Mouse (Mus musculus) CH12.LX (cell line): Measurements from ENCODE around the gene Ptprm. TPM values are rescaled to one million over a fixed set of nuclear protein-coding genes. Genes with fewer than 3 reads are reported as not detected.

ENCODE experiments used
- DNase-seq: peaks from one replicate; pipeline ENCODE4 v3.0.0-alpha.2; 2013; ENCODE audit errors: extremely low read depth
- H3K27ac ChIP-seq: 2 replicates; pipeline ENCODE4 v1.5.1; 2012; ENCODE audit warnings: low read depth, mild to moderate bottlenecking, control low read depth, moderate library complexity; ENCODE audit not compliant: insufficient read depth
- H3K27me3 ChIP-seq: replicated peaks from 2 replicates; pipeline ENCODE3; 2012; ENCODE audit warnings: inconsistent platforms
- H3K36me3 ChIP-seq, 2 experiments: replicated peaks in 1 of 2; 2 replicates each; pipeline versions ENCODE3 to v1.6.1; 2012; ENCODE audit warnings: inconsistent platforms in 1 of 2, low read length in 1 of 2, mild to moderate bottlenecking in 1 of 2, mixed read lengths in 1 of 2, moderate library complexity in 1 of 2; ENCODE audit not compliant: control insufficient read depth in 1 of 2, insufficient read depth in 1 of 2
- H3K4me1 ChIP-seq, 2 experiments: 2 replicates each; pipeline ENCODE4 v1.6.1; 2012; ENCODE audit warnings: inconsistent platforms in 1 of 2, moderate library complexity in 1 of 2; ENCODE audit not compliant: insufficient read depth in 2 of 2, control insufficient read depth in 1 of 2
- H3K4me2 ChIP-seq: 2 replicates; pipeline ENCODE4 v1.6.1; 2012; ENCODE audit warnings: low read depth, mild to moderate bottlenecking, control low read depth; ENCODE audit not compliant: poor library complexity, insufficient read depth, severe bottlenecking
- H3K4me3 ChIP-seq, 3 experiments: fragments of 150-350 bp in 1 of 3; sonication (generic) in 1 of 3; replicated peaks in 1 of 3; 2 replicates each; pipeline versions ENCODE3 to v1.5.1; 2011 to 2012; ENCODE audit warnings: low read depth in 2 of 3, low read length in 2 of 3, mild to moderate bottlenecking in 2 of 3, moderate library complexity in 2 of 3, control low read depth in 1 of 3, improper control_type of control experiment in 1 of 3, inconsistent platforms in 1 of 3, mixed read lengths in 1 of 3; ENCODE audit not compliant: poor library complexity in 1 of 3
- H3K79me2 ChIP-seq: replicated peaks from 2 replicates; pipeline ENCODE4 v1.6.1; 2012; ENCODE audit warnings: mild to moderate bottlenecking, moderate library complexity; ENCODE audit not compliant: control insufficient read depth, poor library complexity, insufficient read depth, severe bottlenecking; ENCODE audit errors: extremely low read depth
- H3K9ac ChIP-seq: 2 replicates; pipeline ENCODE4 v1.6.1; 2012; ENCODE audit warnings: low read depth, mild to moderate bottlenecking, control low read depth, moderate library complexity; ENCODE audit not compliant: insufficient read depth
- H3K9me3 ChIP-seq: replicated peaks from 2 replicates; pipeline ENCODE3; 2012; ENCODE audit warnings: low read length, inconsistent platforms, mixed read lengths
- CHD1 ChIP-seq: IDR thresholded peaks from 2 replicates; pipeline ENCODE4 v1.6.1; 2012; ENCODE audit warnings: low read depth, low read length, improper control_type of control experiment, inconsistent platforms
- CHD2 ChIP-seq: IDR thresholded peaks from 2 replicates; pipeline ENCODE4 v1.6.1; 2011; ENCODE audit warnings: low read length, improper control_type of control experiment
- ELF1 ChIP-seq: IDR thresholded peaks from 2 replicates; pipeline ENCODE4 v1.6.1; 2014; ENCODE audit warnings: low read depth, mild to moderate bottlenecking, inconsistent platforms, low read length, improper control_type of control experiment
- ETS1 ChIP-seq: conservative IDR thresholded peaks from 2 replicates; pipeline ENCODE4 v1.6.1; 2012; ENCODE audit warnings: low read depth, mild to moderate bottlenecking, inconsistent platforms, low read length, improper control_type of control experiment, moderate library complexity
- HCFC1 ChIP-seq: IDR thresholded peaks from 2 replicates; pipeline ENCODE4 v1.6.1; 2012; ENCODE audit warnings: low read depth, mild to moderate bottlenecking, inconsistent platforms, low read length, improper control_type of control experiment
- JUND ChIP-seq: conservative IDR thresholded peaks from 2 replicates; pipeline ENCODE4 v1.6.1; 2011; ENCODE audit warnings: low read depth, low read length, improper control_type of control experiment
- MAZ ChIP-seq: IDR thresholded peaks from 2 replicates; pipeline ENCODE4 v1.6.1; 2012; ENCODE audit warnings: low read depth, mild to moderate bottlenecking, inconsistent platforms, low read length, improper control_type of control experiment, moderate library complexity
- MEF2A ChIP-seq: IDR thresholded peaks from 2 replicates; pipeline ENCODE4 v1.6.1; 2014; ENCODE audit warnings: low read depth, mild to moderate bottlenecking, inconsistent platforms, low read length, improper control_type of control experiment, borderline replicate concordance
- MYC ChIP-seq: IDR thresholded peaks from 2 replicates; pipeline ENCODE4 v1.6.1; 2011; ENCODE audit warnings: low read depth, mild to moderate bottlenecking, improper control_type of control experiment, low read length
- PAX5 ChIP-seq: IDR thresholded peaks from 2 replicates; pipeline ENCODE4 v1.6.1; 2012; ENCODE audit warnings: low read length, inconsistent platforms, mixed read lengths
- POLR2A ChIP-seq: IDR thresholded peaks from 2 replicates; pipeline ENCODE4 v1.6.1; 2011; ENCODE audit warnings: low read depth, mild to moderate bottlenecking, improper control_type of control experiment, low read length
- POLR2AphosphoS2 ChIP-seq: IDR thresholded peaks from 2 replicates; pipeline ENCODE4 v1.6.1; 2011; ENCODE audit warnings: low read depth, low read length, improper control_type of control experiment
- RAD21 ChIP-seq: IDR thresholded peaks from 2 replicates; pipeline ENCODE4 v1.6.1; 2011; ENCODE audit warnings: low read depth, mild to moderate bottlenecking, low read length, improper control_type of control experiment, moderate library complexity
- RCOR1 ChIP-seq: conservative IDR thresholded peaks from 2 replicates; pipeline ENCODE4 v1.6.1; 2012; ENCODE audit warnings: low read depth, mild to moderate bottlenecking, inconsistent platforms, low read length, improper control_type of control experiment
- SMC3 ChIP-seq: IDR thresholded peaks from 2 replicates; pipeline ENCODE4 v1.6.1; 2011; ENCODE audit warnings: low read depth, low read length, improper control_type of control experiment
- USF1 ChIP-seq: IDR thresholded peaks from 2 replicates; pipeline ENCODE4 v1.6.1; 2014; ENCODE audit warnings: low read depth, mild to moderate bottlenecking, inconsistent platforms, low read length, improper control_type of control experiment
- USF2 ChIP-seq: conservative IDR thresholded peaks from 2 replicates; pipeline ENCODE4 v1.6.1; 2011; ENCODE audit warnings: low read depth, low read length, improper control_type of control experiment
- ZC3H11A ChIP-seq: IDR thresholded peaks from 2 replicates; pipeline ENCODE4 v1.6.1; 2012; ENCODE audit warnings: low read depth, mild to moderate bottlenecking, inconsistent platforms, low read length, improper control_type of control experiment
- ZMIZ1 ChIP-seq: IDR thresholded peaks from 2 replicates; pipeline ENCODE4 v1.6.1; 2012; ENCODE audit warnings: low read depth, mild to moderate bottlenecking, inconsistent platforms, low read length, improper control_type of control experiment
- ZNF384 ChIP-seq: IDR thresholded peaks from 2 replicates; pipeline ENCODE4 v1.6.1; 2012; ENCODE audit warnings: low read depth, low read length, improper control_type of control experiment, inconsistent platforms
- dilution Hi-C: fragments of 300-500 bp; cut with MboI; formaldehyde crosslinking; loops from 2 replicates; pipeline ENCODE4 v1.14.3; 2020; ENCODE audit warnings: low sequenced_read_pairs; ENCODE audit not compliant: extremely low pct_unique_long_range_greater_than_20kb, extremely low pct_ligation_motif_present
- in situ Hi-C: fragments of 300-500 bp; cut with MboI; formaldehyde crosslinking; loops from 3 replicates; pipeline ENCODE4 v1.14.3; 2019; ENCODE audit warnings: low sequenced_read_pairs, low pct_ligation_motif_present, low pct_unique_long_range_greater_than_20kb, mixed read lengths
- polyA plus RNA-seq: library from polyadenylated mRNA; unstranded; fragments of >175 nt; gene quantifications from 2 replicates; pipeline ENCODE4 v1.2.1, GENCODE M21; 2012; ENCODE audit warnings: low read depth; ENCODE audit not compliant: insufficient read length
- total RNA-seq, 2 experiments: library from RNA; depleted of rRNA; stranded (reverse); fragments of 300-350 nt in 1 of 2; fragments of >200 nt in 1 of 2; gene quantifications; 2 replicates each; pipeline ENCODE4 v1.2.3; 2012 to 2014

Gene Ptprm
- total and polyA plus RNA-seq, 3 experiments = not detected

- H3K4me2 ChIP-seq = no peak overlapping the region
- H3K36me3 ChIP-seq = no peaks in the 10 kb centered on the region
- H3K27ac ChIP-seq = no peak overlapping the region
- no peaks in the 10 kb centered on the region for H3K4me1 ChIP-seq
- H3K9me3 ChIP-seq = peaks cover 76% of the 10 kb centered on the region
- DNase-seq = no peak
- H3K27me3 ChIP-seq = no peaks in the 10 kb centered on the region
- dilution Hi-C loops = no loop called here
- no peak for TF ChIP-seq POLR2A
- no peak for TF ChIP-seq CHD2
- no peak for TF ChIP-seq CHD1
- TF ChIP-seq JUND = no peak
- TF ChIP-seq RAD21 = no peak
- TF ChIP-seq PAX5 = no peak
- TF ChIP-seq ZMIZ1 = no peak
- no peak for TF ChIP-seq HCFC1
- in situ Hi-C loops = no loop called here
- H3K79me2 ChIP-seq = no peaks in the 10 kb centered on the region
- H3K4me3 ChIP-seq = no peak overlapping the region
- no peak overlapping the region for H3K9ac ChIP-seq
These were observed 79.6 kb downstream of the Ptprm start for GRCm38 (mm10) chr17:67274531-67275094.

- dilution Hi-C loops (no loop called here), in situ Hi-C loops (no loop called here)
- Histone ChIP-seq H3K4me1 (no peaks in the 10 kb centered on the region), H3K79me2 (no peaks in the 10 kb centered on the region), H3K9ac (no peak overlapping the region), H3K36me3 (no peaks in the 10 kb centered on the region), H3K27me3 (no peaks in the 10 kb centered on the region), H3K4me2 (no peak overlapping the region), H3K27ac (no peak overlapping the region), H3K9me3 (peaks cover 79% of the 10 kb centered on the region), H3K4me3 (no peak overlapping the region)
- no peak for TF ChIP-seq ZC3H11A
- no peak for TF ChIP-seq JUND
- no peak for TF ChIP-seq POLR2AphosphoS2
- no peak for TF ChIP-seq ELF1
- TF ChIP-seq USF1 = no peak
- no peak for TF ChIP-seq ZMIZ1
- no peak for TF ChIP-seq MEF2A
- no peak for TF ChIP-seq MAZ
- no peak for TF ChIP-seq RCOR1
- no peak for TF ChIP-seq USF2
- no peak for TF ChIP-seq MYC
- TF ChIP-seq HCFC1 = no peak
- TF ChIP-seq ETS1 = no peak
- TF ChIP-seq ZNF384 = no peak
- no peak for TF ChIP-seq POLR2A
- no peak for TF ChIP-seq SMC3
- TF ChIP-seq PAX5 = no peak
- DNase-seq = no peak
These were observed 81.3 kb downstream of the Ptprm start for GRCm38 (mm10) chr17:67272928-67273327.
